Mouse (Mus musculus) thymus, adult 2 months (tissue): ENCODE measurements around the gene Dcaf11.

Source experiments
- CTCF ChIP-seq: fragments of 200-500 bp; IDR thresholded peaks from 2 replicates; pipeline ENCODE4 v1.5.1; 2012; ENCODE audit warnings: mild to moderate bottlenecking, control low read depth, low read length, moderate library complexity, borderline replicate concordance; ENCODE audit not compliant: control insufficient read depth, poor library complexity, insufficient read depth; ENCODE audit errors: extremely low read depth
- POLR2A ChIP-seq: fragments of 200-500 bp; IDR thresholded peaks from 2 replicates; pipeline ENCODE4 v1.6.1; 2012; ENCODE audit warnings: mild to moderate bottlenecking, low read length, control low read depth, moderate library complexity; ENCODE audit not compliant: control insufficient read depth, poor library complexity, insufficient read depth; ENCODE audit errors: extremely low read depth

DNA sequence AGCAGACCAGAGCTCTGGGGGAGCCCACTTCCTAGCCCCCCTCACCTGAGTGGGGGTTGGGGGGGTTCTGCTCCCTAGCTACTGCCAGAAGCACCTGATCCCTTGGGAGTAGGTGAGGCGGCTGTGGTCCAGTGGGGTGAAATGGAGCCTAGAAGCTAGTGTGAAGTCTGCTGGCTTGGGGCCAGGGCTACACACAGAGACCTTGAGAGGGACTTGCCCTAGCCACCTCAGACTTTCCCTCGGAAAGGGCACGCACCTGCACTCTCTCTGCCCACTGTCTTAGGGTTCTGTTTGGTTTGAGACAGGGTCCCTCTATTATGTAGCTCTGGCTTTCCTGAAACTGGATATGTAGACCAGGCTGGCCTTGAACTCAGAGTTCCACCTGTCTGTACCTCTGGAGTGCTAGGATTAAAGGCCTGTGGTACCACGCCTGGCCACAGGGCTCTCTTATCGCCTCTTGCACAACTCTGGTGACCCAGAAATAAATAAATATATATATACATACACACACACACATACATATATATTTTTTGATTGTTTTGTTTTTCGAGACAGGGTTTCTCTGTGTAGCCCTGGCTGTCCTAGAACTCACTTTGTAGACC, 19.0 kb downstream of the Dcaf11 start:
- TF ChIP-seq POLR2A (no peak), CTCF (no peak; the same call in 1 of the 2 replicates)
